Mouse (Mus musculus) testis, postnatal 10 days (tissue): ENCODE results near the gene Sart1.
"Not testable (repeated sequence)": the region's sequence is repeated elsewhere in the genome, so short reads cannot be mapped to it uniquely, and the experiment has no call there.

Experiments used
- DNase-seq: peaks from one replicate; pipeline ENCODE4 v3.0.0; 2021; ENCODE audit warnings: low spot score

Gene Sart1

GRCm38 (mm10) chr19:5414534-5414957 is 26.0 kb upstream of the Sart1 start:
- no peak for DNase-seq

GRCm38 (mm10) chr19:5413840-5414239 is 25.3 kb upstream of the Sart1 start:
- DNase-seq, result no peak

GRCm38 (mm10) chr19:5411961-5412360 is 23.5 kb upstream of the Sart1 start:
- no peak for DNase-seq

- no peak for DNase-seq
These were observed 22.1 kb upstream of the Sart1 start for GRCm38 (mm10) chr19:5410641-5411040.

- peak; percentile 63 for DNase-seq
These were observed 20.6 kb upstream of the Sart1 start for GRCm38 (mm10) chr19:5409068-5409467.

GRCm38 (mm10) chr19:5408057-5409001 is 19.8 kb upstream of the Sart1 start:
- no peak for DNase-seq

GRCm38 (mm10) chr19:5407133-5407532 is 18.6 kb upstream of the Sart1 start:
- peak; percentile 78 for DNase-seq

GRCm38 (mm10) chr19:5406531-5407126 is 18.1 kb upstream of the Sart1 start:
- not testable (repeated sequence) for DNase-seq

GRCm38 (mm10) chr19:5405924-5406323 is 17.4 kb upstream of the Sart1 start:
- DNase-seq, result no peak

GRCm38 (mm10) chr19:5402293-5402692 is 13.8 kb upstream of the Sart1 start, which contains the start of gene Tsga10ip:
Gene Tsga10ip (minus strand): TSS chr19:5402526.
- no peak for DNase-seq

- DNase-seq, result not testable (repeated sequence)
These were observed 12.6 kb upstream of the Sart1 start for GRCm38 (mm10) chr19:5401073-5401472.

GRCm38 (mm10) chr19:5395371-5395770 is 6.9 kb upstream of the Sart1 start:
- no peak for DNase-seq

- DNase-seq, result no peak
These were observed 5.7 kb upstream of the Sart1 start for GRCm38 (mm10) chr19:5394168-5394567.

GRCm38 (mm10) chr19:5392892-5393291 is 4.4 kb upstream of the Sart1 start:
- peak; percentile 92 for DNase-seq

GRCm38 (mm10) chr19:5390416-5390815 is 1.9 kb upstream of the Sart1 start:
- no peak for DNase-seq

- peak; percentile 68 for DNase-seq
These were observed 1.1 kb upstream of the Sart1 start for GRCm38 (mm10) chr19:5389647-5390046.

- peak; percentile 75 for DNase-seq
These were observed 477 bp downstream of the Sart1 start for GRCm38 (mm10) chr19:5388011-5388441.

GRCm38 (mm10) chr19:5384715-5385114 is 3.8 kb downstream of the Sart1 start:
- DNase-seq, result no peak

GRCm38 (mm10) chr19:5383326-5383725 is 5.2 kb downstream of the Sart1 start:
- no peak for DNase-seq

GRCm38 (mm10) chr19:5377446-5377845 is 11.1 kb downstream of the Sart1 start:
- no peak for DNase-seq

- no peak for DNase-seq
These were observed 13.8 kb downstream of the Sart1 start for GRCm38 (mm10) chr19:5374748-5375147.

- no peak for DNase-seq
These were observed 14.3 kb downstream of the Sart1 start for GRCm38 (mm10) chr19:5374177-5374576.

- no peak for DNase-seq
These were observed 15.8 kb downstream of the Sart1 start for GRCm38 (mm10) chr19:5372724-5373123.
